Mouse (Mus musculus): ENCODE results near the gene Adamts12. TPM values are rescaled to one million over a fixed set of nuclear protein-coding genes. Genes with fewer than 3 reads are reported as not detected.
A peak's percentile ranks its signal among the peaks of the same experiment; 100 is the strongest.

Adamts12 gene
- 1 to 10 TPM; 3.5 to 3.6 TPM for total RNA-seq (2021)
- long read RNA-seq: 0 reads

- DNase-seq (ENCODE audit: low spot score in 2 of 2): peak; percentile 12 to 32
Observed at GRCm38 (mm10) chr15:11064558-11065411, at the start of gene Adamts12. TSS of gene Adamts12 (plus strand) at chr15:11064790.

- no peak for DNase-seq (ENCODE audit: low spot score in 2 of 2)
Observed at GRCm38 (mm10) chr15:11014931-11015330, 49.7 kb upstream of the Adamts12 start.

- no peak for DNase-seq (ENCODE audit: low spot score in 2 of 2)
Observed at GRCm38 (mm10) chr15:11026801-11027561, 37.6 kb upstream of the Adamts12 start.

- no peak for DNase-seq (ENCODE audit: low spot score in 2 of 2)
Observed at GRCm38 (mm10) chr15:11030188-11030587, 34.4 kb upstream of the Adamts12 start.

- DNase-seq (ENCODE audit: low spot score in 2 of 2): peak; percentile 5 to 17
Observed at GRCm38 (mm10) chr15:11035947-11036474, 28.6 kb upstream of the Adamts12 start.

- peak; percentile 6 to 33 for DNase-seq (ENCODE audit: low spot score in 2 of 2)
Observed at GRCm38 (mm10) chr15:11036535-11037375, 27.8 kb upstream of the Adamts12 start.

- peak; percentile 6 to 30 for DNase-seq (ENCODE audit: low spot score in 2 of 2)
Observed at GRCm38 (mm10) chr15:11037376-11037695, 27.3 kb upstream of the Adamts12 start.

- DNase-seq (ENCODE audit: low spot score in 2 of 2): peak in 1 of 2 experiments; percentile 7
Observed at GRCm38 (mm10) chr15:11037711-11038110, 26.9 kb upstream of the Adamts12 start, which contains the start of gene Rxfp3. TSS of gene Rxfp3 (minus strand) at chr15:11037991.

- DNase-seq (ENCODE audit: low spot score in 2 of 2): peak; percentile 53 to 54
Observed at GRCm38 (mm10) chr15:11038476-11038875, 26.1 kb upstream of the Adamts12 start.

- DNase-seq (ENCODE audit: low spot score in 2 of 2): no peak
Observed at GRCm38 (mm10) chr15:11040067-11040466, 24.5 kb upstream of the Adamts12 start.

GRCm38 (mm10) chr15:11041229-11041628 is 23.4 kb upstream of the Adamts12 start:
- DNase-seq (ENCODE audit: low spot score in 2 of 2): no peak

- no peak for DNase-seq (ENCODE audit: low spot score in 2 of 2)
Observed at GRCm38 (mm10) chr15:11042828-11043227, 21.8 kb upstream of the Adamts12 start.

GRCm38 (mm10) chr15:11053678-11054439 is 10.7 kb upstream of the Adamts12 start:
- no peak for DNase-seq (ENCODE audit: low spot score in 2 of 2)

GRCm38 (mm10) chr15:11054440-11055080 is 10.0 kb upstream of the Adamts12 start:
- DNase-seq (ENCODE audit: low spot score in 2 of 2): no peak

- DNase-seq (ENCODE audit: low spot score in 2 of 2): no peak
Observed at GRCm38 (mm10) chr15:11062903-11063302, 1.7 kb upstream of the Adamts12 start.

- no peak for DNase-seq (ENCODE audit: low spot score in 2 of 2)
Observed at GRCm38 (mm10) chr15:11064160-11064557, 431 bp upstream of the Adamts12 start.

GRCm38 (mm10) chr15:11065528-11066171 is 1.1 kb downstream of the Adamts12 start:
- DNase-seq (ENCODE audit: low spot score in 2 of 2): no peak

- no peak for DNase-seq (ENCODE audit: low spot score in 2 of 2)
Observed at GRCm38 (mm10) chr15:11066299-11066698, 1.7 kb downstream of the Adamts12 start.

- no peak for DNase-seq (ENCODE audit: low spot score in 2 of 2)
Observed at GRCm38 (mm10) chr15:11067891-11068290, 3.3 kb downstream of the Adamts12 start.

Data from layer of hippocampus, postnatal 10 days (tissue).